Mouse (Mus musculus) intestine, embryonic 14.5 days (tissue): Measurements from ENCODE around the gene P2ry13. TPM values are rescaled to one million over a fixed set of nuclear protein-coding genes. Genes with fewer than 3 reads are reported as not detected.

ENCODE experiments used
- ATAC-seq: fragments of 200-750 bp; cut with Nextera tagmentation; replicated peaks from 2 replicates; pipeline ENCODE4 v1.8.0; 2017; ENCODE audit warnings: low read depth, moderate number of reproducible peaks, moderate TSS enrichment, moderate library complexity; ENCODE audit not compliant: low FRiP score, low TSS enrichment
- DNase-seq: peaks from one replicate; pipeline ENCODE4 v3.0.0-alpha.2; 2018; ENCODE audit warnings: low spot score
- H3K27ac ChIP-seq: fragments of 300-500 bp; sonication (generic); 2 replicates; pipeline ENCODE4 v1.5.1; 2014; ENCODE audit warnings: low read depth, mild to moderate bottlenecking, control low read depth
- H3K27me3 ChIP-seq: fragments of 300-500 bp; sonication (generic); replicated peaks from 2 replicates; pipeline ENCODE4 v1.6.1; 2014; ENCODE audit warnings: low read length, control low read depth; ENCODE audit not compliant: control insufficient read depth, insufficient read depth
- H3K36me3 ChIP-seq: fragments of 300-500 bp; sonication (generic); 2 replicates; pipeline ENCODE4 v1.6.1; 2014; ENCODE audit warnings: low read length, control low read depth; ENCODE audit not compliant: control insufficient read depth, insufficient read depth
- H3K4me1 ChIP-seq: fragments of 300-500 bp; sonication (generic); replicated peaks from 2 replicates; pipeline ENCODE4 v1.6.1; 2014; ENCODE audit warnings: low read length, control low read depth, mixed read lengths; ENCODE audit not compliant: control insufficient read depth, insufficient read depth
- H3K4me2 ChIP-seq: fragments of 300-500 bp; sonication (generic); 2 replicates; pipeline ENCODE4 v1.6.1; 2014; ENCODE audit warnings: low read length
- H3K4me3 ChIP-seq: fragments of 300-500 bp; sonication (generic); 2 replicates; pipeline ENCODE4 v1.5.1; 2014; ENCODE audit warnings: low read depth, low read length, control low read depth, mixed read lengths
- H3K9ac ChIP-seq: fragments of 300-500 bp; sonication (generic); 2 replicates; pipeline ENCODE4 v1.6.1; 2014; ENCODE audit warnings: mild to moderate bottlenecking, low read length
- H3K9me3 ChIP-seq: fragments of 300-500 bp; sonication (generic); 2 replicates; pipeline ENCODE4 v1.6.1; 2016; ENCODE audit warnings: low read length, control low read depth; ENCODE audit not compliant: control insufficient read depth
- WGBS: fragments of 180-500 bp; shearing (Covaris S2); extraction: QIAGEN DNeasy Blood & Tissue Kit; methylation state at CpG from one replicate; pipeline ENCODE4 v1.1.7; 2014; 5-methylcytosine and 5-hydroxymethylcytosine counted together
- polyA plus RNA-seq: library from polyadenylated mRNA; unstranded; fragments of >200 nt; fragmentation: Nextera tagmentation; extraction: Ambion mirVana; gene quantifications from 2 replicates; pipeline ENCODE4 v1.2.1, GENCODE M21; 2014

P2ry13 gene
- polyA plus RNA-seq, 1 experiment from 2014 or later: 1.6 TPM

GRCm38 (mm10) chr3:59185662-59186061, 25.0 kb downstream of the P2ry13 start:
- Histone ChIP-seq H3K9ac (no peak overlapping the region), H3K4me2 (no peak overlapping the region), H3K27ac (no peak overlapping the region), H3K4me3 (no peak overlapping the region), H3K36me3 (no peaks in the 10 kb centered on the region), H3K9me3 (no peaks in the 10 kb centered on the region), H3K4me1 (no peaks in the 10 kb centered on the region), H3K27me3 (no peaks in the 10 kb centered on the region)
- DNase-seq (peak; percentile 24), ATAC-seq (no peak)
- 79% methylated on average over 4 of the region's 4 CpGs for WGBS

GRCm38 (mm10) chr3:59182129-59182528, 28.6 kb downstream of the P2ry13 start:
- Histone ChIP-seq H3K9ac (no peak overlapping the region), H3K27ac (no peak overlapping the region), H3K4me1 (no peaks in the 10 kb centered on the region), H3K4me2 (no peak overlapping the region), H3K9me3 (no peaks in the 10 kb centered on the region), H3K4me3 (no peak overlapping the region), H3K27me3 (no peaks in the 10 kb centered on the region), H3K36me3 (no peaks in the 10 kb centered on the region)
- ATAC-seq: no peak
- DNase-seq: no peak

DNA sequence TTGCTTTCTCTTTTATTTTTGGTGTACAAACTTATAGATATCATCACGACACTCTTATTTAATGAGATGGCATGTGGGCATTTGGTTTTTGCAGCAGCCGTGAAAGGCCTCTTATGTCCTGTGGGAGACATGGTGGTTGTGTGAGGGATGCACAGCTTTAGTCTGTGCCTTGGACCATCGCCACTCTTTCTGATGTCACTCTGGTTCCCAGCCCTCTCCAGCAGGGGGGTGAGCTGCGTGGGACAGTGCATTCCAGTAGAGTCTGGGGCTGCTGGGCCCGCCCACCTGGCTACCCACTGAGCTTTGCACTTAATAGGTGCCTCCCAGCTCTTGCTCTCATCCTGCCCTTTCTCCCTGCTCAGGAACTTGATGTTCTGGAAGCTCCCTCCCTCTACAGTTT, 29.5 kb downstream of the P2ry13 start:
- DNase-seq (peak; percentile 27), ATAC-seq (no peak)
- WGBS: 73% methylated on average over 5 of the region's 5 CpGs
- no peak overlapping the region for H3K9ac ChIP-seq
- H3K36me3 ChIP-seq: no peaks in the 10 kb centered on the region
- H3K27me3 ChIP-seq: no peaks in the 10 kb centered on the region
- H3K27ac ChIP-seq: no peak overlapping the region
- H3K9me3 ChIP-seq: no peaks in the 10 kb centered on the region
- no peaks in the 10 kb centered on the region for H3K4me1 ChIP-seq
- H3K4me2 ChIP-seq: no peak overlapping the region
- no peak overlapping the region for H3K4me3 ChIP-seq

GRCm38 (mm10) chr3:59176871-59177270, 33.8 kb downstream of the P2ry13 start:
- Histone ChIP-seq H3K27ac (no peak overlapping the region), H3K4me2 (no peak overlapping the region), H3K4me3 (no peak overlapping the region), H3K9me3 (no peaks in the 10 kb centered on the region), H3K9ac (no peak overlapping the region), H3K4me1 (no peaks in the 10 kb centered on the region), H3K36me3 (no peaks in the 10 kb centered on the region), H3K27me3 (no peaks in the 10 kb centered on the region)
- DNase-seq (no peak), ATAC-seq (no peak)
- WGBS: 78% methylated on average over 5 of the region's 5 CpGs

DNA sequence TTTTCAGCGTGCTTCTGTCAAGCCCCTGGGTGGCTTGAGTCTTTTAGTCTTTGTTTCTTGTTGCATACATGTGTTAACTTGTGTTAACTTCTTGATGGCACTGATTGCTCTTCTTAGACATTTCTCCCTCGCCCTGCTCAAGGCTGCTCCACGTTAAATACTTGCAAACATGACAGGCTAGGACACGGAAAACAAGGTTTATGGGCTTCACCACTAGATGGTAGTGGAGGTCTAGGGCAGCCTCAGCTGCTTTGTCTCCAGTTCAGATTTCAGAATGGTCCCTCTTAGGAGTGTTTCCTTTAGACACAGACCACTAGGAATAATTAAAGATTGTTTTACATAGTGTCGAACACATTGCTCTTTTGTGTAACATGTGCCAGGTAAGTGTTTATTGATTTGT, 35.4 kb downstream of the P2ry13 start:
- Histone ChIP-seq H3K4me1 (no peaks in the 10 kb centered on the region), H3K4me3 (no peak overlapping the region), H3K36me3 (no peaks in the 10 kb centered on the region), H3K9me3 (no peaks in the 10 kb centered on the region), H3K27ac (no peak overlapping the region), H3K4me2 (no peak overlapping the region), H3K9ac (no peak overlapping the region), H3K27me3 (no peaks in the 10 kb centered on the region)
- ATAC-seq: no peak
- 16% methylated on average over 5 of the region's 5 CpGs for WGBS
- DNase-seq: peak; percentile 54

- no peak overlapping the region for H3K4me3 ChIP-seq
- no peaks in the 10 kb centered on the region for H3K27me3 ChIP-seq
- H3K9me3 ChIP-seq: no peaks in the 10 kb centered on the region
- ATAC-seq (no peak), DNase-seq (no peak)
- no peak overlapping the region for H3K9ac ChIP-seq
- no peak overlapping the region for H3K27ac ChIP-seq
- WGBS: 66% methylated on average over 6 of the region's 6 CpGs
- H3K4me2 ChIP-seq: no peak overlapping the region
- H3K4me1 ChIP-seq: no peaks in the 10 kb centered on the region
- H3K36me3 ChIP-seq: no peaks in the 10 kb centered on the region
Measured at GRCm38 (mm10) chr3:59174426-59175154, 36.1 kb downstream of the P2ry13 start.

DNA sequence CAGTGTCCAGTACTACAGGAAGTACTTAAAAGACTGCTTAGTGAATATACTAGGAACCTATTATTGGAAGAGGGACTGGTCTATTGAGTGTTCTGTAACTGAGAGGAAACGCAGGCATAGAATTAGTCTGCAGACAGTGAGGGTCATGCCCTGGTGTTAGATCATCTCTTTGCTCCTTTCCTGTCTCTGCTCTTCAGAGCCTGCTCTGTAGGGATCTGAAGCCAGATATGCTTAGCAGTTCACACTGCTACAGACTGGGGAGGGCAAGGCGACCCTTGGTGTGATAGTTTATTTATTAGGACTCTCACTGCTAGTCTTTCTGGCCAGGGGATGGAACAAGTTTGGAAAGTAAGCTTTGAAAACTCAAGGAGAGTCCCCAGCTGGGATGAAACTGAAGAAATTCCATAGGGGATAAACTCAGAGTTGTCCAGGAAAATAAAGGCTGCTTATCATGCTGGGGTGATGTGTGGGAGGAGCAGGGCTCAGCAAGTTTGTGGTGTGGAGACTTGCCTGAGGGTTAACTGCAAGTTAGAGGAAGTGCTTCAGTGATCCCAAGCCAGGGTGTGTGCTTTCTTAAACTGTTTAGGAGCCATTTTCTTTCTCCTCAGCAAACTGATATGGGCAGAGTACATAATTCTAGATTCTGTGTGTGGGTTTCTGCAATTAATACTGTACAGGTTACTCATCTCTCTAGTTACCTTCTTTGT, 40.6 kb downstream of the P2ry13 start:
- Histone ChIP-seq H3K4me1 (no peaks in the 10 kb centered on the region), H3K27ac (no peak overlapping the region), H3K27me3 (no peaks in the 10 kb centered on the region), H3K9ac (no peak overlapping the region), H3K4me3 (no peak overlapping the region), H3K36me3 (no peaks in the 10 kb centered on the region), H3K4me2 (no peak overlapping the region), H3K9me3 (no peaks in the 10 kb centered on the region)
- 31% methylated on average over 2 of the region's 2 CpGs for WGBS
- DNase-seq: no peak
- ATAC-seq: no peak

DNA sequence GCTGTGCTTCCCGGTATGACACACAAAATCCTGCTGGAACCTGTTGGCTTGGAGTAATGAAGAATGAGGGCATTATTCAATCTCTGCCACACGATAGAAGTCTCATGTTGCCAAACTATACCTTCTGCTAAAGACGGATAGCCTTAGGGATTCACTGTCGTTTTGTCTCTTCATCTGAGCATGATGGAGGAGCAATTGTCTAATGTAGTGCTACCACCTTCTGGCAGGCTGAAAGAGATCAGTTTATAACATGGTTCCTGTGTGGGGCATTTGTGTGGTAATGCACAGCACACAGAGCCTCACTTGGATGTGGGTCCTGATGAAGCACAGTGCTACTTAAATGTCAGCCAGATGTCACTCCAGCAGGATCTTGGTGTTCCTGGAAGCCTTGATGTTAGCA, 41.5 kb downstream of the P2ry13 start:
- DNase-seq: no peak
- no peak overlapping the region for H3K4me3 ChIP-seq
- no peaks in the 10 kb centered on the region for H3K27me3 ChIP-seq
- no peak for ATAC-seq
- H3K36me3 ChIP-seq: no peaks in the 10 kb centered on the region
- no peak overlapping the region for H3K9ac ChIP-seq
- H3K27ac ChIP-seq: no peak overlapping the region
- H3K4me2 ChIP-seq: no peak overlapping the region
- WGBS: 76% methylated on average over 4 of the region's 4 CpGs
- no peaks in the 10 kb centered on the region for H3K9me3 ChIP-seq
- H3K4me1 ChIP-seq: no peaks in the 10 kb centered on the region

DNA sequence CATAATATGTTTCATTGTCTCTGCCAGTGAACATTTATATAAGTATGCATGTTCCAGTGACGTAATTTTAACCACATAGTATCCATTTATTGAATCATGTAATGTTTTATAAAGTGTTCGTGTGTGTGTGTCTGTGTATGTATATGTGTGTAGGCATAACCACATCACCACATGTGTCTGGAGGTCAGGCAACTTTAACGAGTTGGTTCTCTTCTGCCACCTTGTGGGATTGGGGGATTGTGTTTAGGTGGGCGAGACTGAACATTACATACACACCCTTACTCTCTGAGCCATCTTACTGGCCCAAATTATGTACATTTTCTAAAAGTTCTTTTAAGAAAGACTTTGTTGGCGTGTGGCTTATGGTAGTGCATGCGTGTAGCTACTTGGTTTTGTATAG, 42.2 kb downstream of the P2ry13 start:
- Histone ChIP-seq H3K4me1 (no peaks in the 10 kb centered on the region), H3K9ac (no peak overlapping the region), H3K4me3 (no peak overlapping the region), H3K36me3 (no peaks in the 10 kb centered on the region), H3K4me2 (no peak overlapping the region), H3K27ac (no peak overlapping the region), H3K27me3 (no peaks in the 10 kb centered on the region), H3K9me3 (no peaks in the 10 kb centered on the region)
- DNase-seq (no peak), ATAC-seq (no peak)
- 89% methylated on average over 6 of the region's 6 CpGs for WGBS
